Mouse (Mus musculus) urinary bladder, postnatal 10 days (tissue): ENCODE results near the gene Pacsin2.
"Not testable (repeated sequence)": the region's sequence is repeated elsewhere in the genome, so short reads cannot be mapped to it uniquely, and the experiment has no call there.

Experiments
- DNase-seq: peaks from one replicate; pipeline ENCODE4 v3.0.0; 2022; ENCODE audit warnings: low spot score

Gene Pacsin2

GRCm38 (mm10) chr15:83464083-83464904, at the start of gene Pacsin2:
TSS of gene Pacsin2 (minus strand) at chr15:83464606.
- peak; percentile 93 for DNase-seq

GRCm38 (mm10) chr15:83512489-83513281, 48.3 kb upstream of the Pacsin2 start:
- DNase-seq, result no peak

- peak; percentile 78 for DNase-seq
These were observed 46.5 kb upstream of the Pacsin2 start, which contains the start of gene Ttll1 for GRCm38 (mm10) chr15:83510805-83511405. TSS of gene Ttll1 (minus strand) at chr15:83510893.

- no peak for DNase-seq
These were observed 45.8 kb upstream of the Pacsin2 start for GRCm38 (mm10) chr15:83509950-83510804.

- not testable (repeated sequence) for DNase-seq
These were observed 37.1 kb upstream of the Pacsin2 start for GRCm38 (mm10) chr15:83501483-83501882.

GRCm38 (mm10) chr15:83500352-83500751, 35.9 kb upstream of the Pacsin2 start:
- DNase-seq, result no peak

GRCm38 (mm10) chr15:83499211-83499755, 34.9 kb upstream of the Pacsin2 start:
- DNase-seq, result no peak

GRCm38 (mm10) chr15:83497299-83497698, 32.9 kb upstream of the Pacsin2 start:
- DNase-seq, result no peak

- no peak for DNase-seq
These were observed 31.5 kb upstream of the Pacsin2 start for GRCm38 (mm10) chr15:83495787-83496367.

- no peak for DNase-seq
These were observed 30.8 kb upstream of the Pacsin2 start for GRCm38 (mm10) chr15:83495195-83495594.

GRCm38 (mm10) chr15:83494572-83494920, 30.1 kb upstream of the Pacsin2 start:
- DNase-seq, result no peak

GRCm38 (mm10) chr15:83493856-83494571, 29.6 kb upstream of the Pacsin2 start:
- no peak for DNase-seq

- no peak for DNase-seq
These were observed 27.5 kb upstream of the Pacsin2 start for GRCm38 (mm10) chr15:83491891-83492290.

- no peak for DNase-seq
These were observed 25.1 kb upstream of the Pacsin2 start for GRCm38 (mm10) chr15:83489471-83489870.

GRCm38 (mm10) chr15:83487477-83488115, 23.2 kb upstream of the Pacsin2 start:
- no peak for DNase-seq

GRCm38 (mm10) chr15:83484311-83484710, 19.9 kb upstream of the Pacsin2 start:
- no peak for DNase-seq

GRCm38 (mm10) chr15:83483482-83483881, 19.1 kb upstream of the Pacsin2 start:
- DNase-seq, result no peak

GRCm38 (mm10) chr15:83482645-83483224, 18.3 kb upstream of the Pacsin2 start:
- DNase-seq, result no peak

- no peak for DNase-seq
These were observed 16.9 kb upstream of the Pacsin2 start for GRCm38 (mm10) chr15:83481236-83481780.
